Mouse (Mus musculus) heart, embryonic 14.5 days (tissue): Measurements from ENCODE around the gene Gstp3. TPM values are rescaled to one million over a fixed set of nuclear protein-coding genes. Genes with fewer than 3 reads are reported as not detected.

Experiments used
- ATAC-seq: fragments of 200-750 bp; cut with Nextera tagmentation; 2 replicates; pipeline ENCODE4 v1.8.0; 2017; ENCODE audit warnings: low read depth, moderate TSS enrichment; ENCODE audit not compliant: insufficient number of reproducible peaks, insufficient read depth, low FRiP score
- H3K27ac ChIP-seq, 2 experiments: fragments of 200-500 bp in 1 of 2; fragments of 300-500 bp in 1 of 2; sonication (generic) in 1 of 2; replicated peaks in 1 of 2; 2 replicates each; pipeline ENCODE4 v1.5.1; 2012 to 2014; ENCODE audit warnings: low read depth in 2 of 2, low read length in 2 of 2, control low read depth in 1 of 2, mild to moderate bottlenecking in 1 of 2, mixed read lengths in 1 of 2; ENCODE audit not compliant: control insufficient read depth in 1 of 2, insufficient read depth in 1 of 2
- H3K27me3 ChIP-seq: fragments of 300-500 bp; sonication (generic); 2 replicates; pipeline ENCODE4 v1.6.1; 2014; ENCODE audit warnings: mild to moderate bottlenecking, low read length, control low read depth; ENCODE audit not compliant: control insufficient read depth, insufficient read depth
- H3K36me3 ChIP-seq: fragments of 300-500 bp; sonication (generic); 2 replicates; pipeline ENCODE4 v1.6.1; 2014; ENCODE audit warnings: mild to moderate bottlenecking, control low read depth, low read length, mixed read lengths; ENCODE audit not compliant: control insufficient read depth, insufficient read depth
- H3K4me1 ChIP-seq, 2 experiments: fragments of 200-500 bp in 1 of 2; fragments of 300-500 bp in 1 of 2; sonication (generic) in 1 of 2; 2 replicates each; pipeline ENCODE4 v1.6.1; 2012 to 2014; ENCODE audit warnings: low read length in 2 of 2, control low read depth in 1 of 2, mixed read lengths in 1 of 2; ENCODE audit not compliant: control insufficient read depth in 2 of 2, insufficient read depth in 2 of 2
- H3K4me2 ChIP-seq: fragments of 300-500 bp; sonication (generic); 2 replicates; pipeline ENCODE4 v1.6.1; 2014; ENCODE audit warnings: mild to moderate bottlenecking, low read length
- H3K4me3 ChIP-seq, 2 experiments: fragments of 200-500 bp in 1 of 2; fragments of 300-500 bp in 1 of 2; sonication (generic) in 1 of 2; 2 replicates each; pipeline ENCODE4 v1.5.1; 2012 to 2014; ENCODE audit warnings: low read length in 2 of 2, mild to moderate bottlenecking in 2 of 2, control low read depth in 1 of 2, low read depth in 1 of 2, moderate library complexity in 1 of 2; ENCODE audit not compliant: control insufficient read depth in 1 of 2, insufficient read depth in 1 of 2
- H3K9ac ChIP-seq: fragments of 300-500 bp; sonication (generic); 2 replicates; pipeline ENCODE4 v1.6.1; 2014; ENCODE audit warnings: mild to moderate bottlenecking, low read length
- H3K9me3 ChIP-seq: fragments of 300-500 bp; sonication (generic); 2 replicates; pipeline ENCODE4 v1.6.1; 2016; ENCODE audit warnings: low read length, control low read depth; ENCODE audit not compliant: control insufficient read depth
- WGBS: fragments of 180-500 bp; shearing (Covaris S2); extraction: QIAGEN DNeasy Blood & Tissue Kit; methylation state at CpG from one replicate; pipeline ENCODE4 v1.1.7; 2014; 5-methylcytosine and 5-hydroxymethylcytosine counted together
- polyA plus RNA-seq: library from polyadenylated mRNA; unstranded; fragments of >200 nt; fragmentation: Nextera tagmentation; extraction: Ambion mirVana; gene quantifications from 2 replicates; pipeline ENCODE4 v1.2.1, GENCODE M21; 2014

Gene Gstp3
- polyA plus RNA-seq, 1 experiment from 2014 or later: not detected

DNA sequence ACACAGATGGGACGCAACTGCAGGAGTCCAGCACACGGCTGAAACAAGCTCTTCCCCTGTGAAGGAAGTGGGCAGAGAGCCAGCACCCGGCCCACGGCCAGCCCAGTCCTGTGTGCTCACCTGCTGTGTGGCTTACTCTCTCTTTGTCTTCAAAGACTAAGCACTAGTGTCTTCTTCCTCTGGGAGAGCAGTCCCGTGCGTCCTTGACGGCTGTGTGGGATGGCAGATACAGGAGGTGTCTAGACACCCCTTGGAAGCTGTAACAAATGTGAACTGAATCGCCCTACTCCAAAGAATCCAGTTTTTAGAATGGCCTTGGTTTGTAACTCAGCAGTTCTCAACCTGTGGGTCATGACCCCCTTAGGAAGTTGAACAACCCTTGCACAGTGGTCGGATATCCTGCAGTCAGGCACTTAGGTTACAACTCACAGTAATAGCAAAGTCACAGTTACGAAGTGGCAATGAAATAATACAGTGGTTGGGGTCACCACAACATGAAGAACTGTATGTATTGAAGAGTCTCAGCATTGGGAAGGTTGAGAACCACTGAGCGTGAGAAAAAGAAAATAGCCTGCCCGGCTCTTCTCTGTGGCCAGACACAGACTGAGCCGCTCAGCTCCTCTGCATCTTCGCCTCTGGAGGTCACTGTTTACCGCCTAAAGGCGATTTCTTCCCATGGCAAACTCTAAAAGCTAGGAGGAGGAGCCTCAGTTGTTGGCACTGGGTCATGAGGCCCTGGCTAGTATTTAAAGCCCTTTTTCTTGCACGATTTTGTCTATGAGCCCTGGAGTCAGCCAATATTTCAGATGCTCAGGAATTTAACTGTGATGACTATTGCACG is 40.4 kb downstream of the Gstp3 start:
- Histone ChIP-seq H3K36me3 (no peaks in the 10 kb centered on the region), H3K9ac (no peak overlapping the region), H3K4me1 (peaks cover 2 to 4% of the 10 kb centered on the region in 2 experiments; a peak in 1 of 4 replicates), H3K9me3 (no peaks in the 10 kb centered on the region), H3K27ac (no peak overlapping the region), H3K4me3 (no peak overlapping the region), H3K27me3 (no peaks in the 10 kb centered on the region), H3K4me2 (no peak overlapping the region)
- peak; percentile 60 for ATAC-seq
- 34% methylated on average over 18 of the region's 18 CpGs for WGBS

DNA sequence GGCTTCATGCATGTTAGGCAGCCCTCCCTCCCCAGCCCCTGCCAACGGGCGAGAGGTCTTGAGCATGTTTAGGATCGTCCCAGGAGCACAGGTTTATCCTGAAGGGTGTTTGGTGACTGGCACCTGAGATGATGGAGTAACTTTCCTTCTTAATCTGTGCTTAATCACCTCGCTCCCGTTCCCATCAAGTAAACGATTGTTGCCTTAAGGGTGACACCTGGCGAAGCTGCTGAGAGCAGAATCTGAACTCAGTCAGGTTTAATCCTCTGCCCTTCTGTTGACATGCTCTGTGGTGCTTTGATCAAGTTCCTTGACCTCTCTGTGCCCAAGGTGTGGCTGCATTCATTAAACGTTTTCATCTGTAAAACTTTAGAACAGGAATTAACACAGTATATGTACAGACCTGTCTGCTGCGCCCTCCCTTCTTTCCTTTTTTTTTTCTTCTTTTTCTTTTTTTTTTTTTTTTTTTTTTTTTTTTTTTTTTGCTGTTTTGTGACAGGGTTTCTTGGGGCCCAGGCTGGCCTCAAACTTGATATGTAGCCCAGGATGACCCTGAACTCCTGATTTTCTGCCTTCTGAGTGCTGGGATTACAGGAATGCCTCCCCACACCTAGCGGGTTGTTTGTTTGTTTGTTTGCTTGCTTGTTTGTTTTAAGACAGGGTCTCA is 41.3 kb downstream of the Gstp3 start:
- WGBS: 62% methylated on average over 10 of the region's 10 CpGs

DNA sequence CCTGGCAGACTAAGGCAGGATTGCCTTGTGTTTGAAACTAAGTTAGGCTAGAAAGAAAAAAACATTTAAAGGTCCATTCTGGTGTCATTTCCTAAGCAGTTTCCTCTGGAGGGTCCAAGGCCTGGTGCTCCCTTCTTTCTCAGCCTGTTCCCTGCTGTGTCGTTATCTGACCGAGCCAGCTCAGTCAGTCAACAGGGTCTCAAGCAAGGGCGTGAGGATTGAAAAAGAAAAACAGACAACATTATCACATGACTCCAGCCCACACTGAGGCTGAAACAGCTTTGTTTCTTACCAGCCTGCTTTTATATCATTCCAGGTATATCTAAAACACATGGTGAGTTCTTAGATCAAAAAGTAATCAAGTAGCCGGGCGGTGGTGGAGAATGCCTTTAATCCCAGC is 43.7 kb downstream of the Gstp3 start:
- Histone ChIP-seq H3K4me1 (peaks cover 6 to 20% of the 10 kb centered on the region in 2 experiments), H3K27ac (no peak overlapping the region), H3K27me3 (no peaks in the 10 kb centered on the region), H3K9me3 (no peaks in the 10 kb centered on the region), H3K9ac (no peak overlapping the region), H3K4me2 (no peak overlapping the region), H3K36me3 (peaks cover 6% of the 10 kb centered on the region), H3K4me3 (no peak overlapping the region)
- 43% methylated on average over 5 of the region's 5 CpGs for WGBS
- no peak for ATAC-seq

More for the DNA sequence above, 41.3 kb downstream of the Gstp3 start:
- no peak overlapping the region for H3K27ac ChIP-seq
- H3K36me3 ChIP-seq: no peaks in the 10 kb centered on the region
- no peak overlapping the region for H3K9ac ChIP-seq
- no peaks in the 10 kb centered on the region for H3K27me3 ChIP-seq
- H3K4me1 ChIP-seq: peaks cover 2 to 7% of the 10 kb centered on the region in 2 experiments
- H3K4me2 ChIP-seq: no peak overlapping the region
- H3K9me3 ChIP-seq: no peaks in the 10 kb centered on the region
- ATAC-seq: no peak
- no peak overlapping the region for H3K4me3 ChIP-seq

DNA sequence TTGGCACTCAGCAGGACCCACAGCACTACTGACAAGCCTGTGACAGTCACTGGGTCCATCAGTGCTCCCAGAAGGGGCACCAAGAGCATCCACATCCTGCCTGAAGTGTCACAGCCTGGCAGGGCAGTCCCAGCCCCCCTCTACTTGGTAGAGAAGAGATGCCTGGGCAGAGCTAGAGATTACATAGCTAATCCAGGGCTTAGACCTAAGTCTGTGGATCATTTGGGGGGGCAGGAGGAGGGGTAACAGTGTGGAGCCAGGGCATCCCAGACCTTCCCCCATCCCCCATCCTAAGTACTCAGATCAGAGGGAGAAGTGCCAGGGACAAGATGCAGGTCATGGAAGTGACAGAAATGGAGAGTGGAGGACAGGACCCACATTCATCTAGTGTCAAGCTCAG is 44.6 kb downstream of the Gstp3 start:
- Histone ChIP-seq H3K9me3 (no peaks in the 10 kb centered on the region), H3K4me2 (no peak overlapping the region), H3K36me3 (peaks cover 14% of the 10 kb centered on the region), H3K4me1 (peaks cover 6 to 20% of the 10 kb centered on the region in 2 experiments), H3K4me3 (no peak overlapping the region), H3K9ac (peak overlapping the region; percentile 8; the same call in 1 of the 2 replicates), H3K27me3 (no peaks in the 10 kb centered on the region), H3K27ac (no peak overlapping the region)
- no peak for ATAC-seq

DNA sequence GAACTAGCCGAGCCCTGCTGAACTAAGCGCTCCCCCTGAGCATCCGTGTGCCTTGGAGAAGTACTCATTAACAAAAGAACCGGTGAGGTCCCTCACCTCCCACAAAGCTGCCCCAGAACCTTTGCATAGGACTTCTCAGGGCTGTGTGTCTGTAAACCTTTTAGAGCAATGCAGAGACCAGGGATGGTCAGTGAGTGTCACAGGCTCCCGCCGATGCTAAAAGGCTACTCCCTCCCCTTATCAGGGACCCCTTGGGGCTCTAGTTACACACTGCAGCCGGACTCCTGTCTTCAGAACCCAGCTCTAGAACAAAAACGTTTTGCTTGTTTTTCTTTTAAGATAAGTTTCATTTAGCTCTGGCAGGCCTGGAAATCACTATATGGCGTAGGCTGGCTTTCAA is 46.3 kb downstream of the Gstp3 start:
- WGBS: 8% methylated on average over 9 of the region's 9 CpGs
- H3K36me3 ChIP-seq: peaks cover 32% of the 10 kb centered on the region
- peaks cover 4 to 17% of the 10 kb centered on the region in 2 experiments for H3K4me1 ChIP-seq
- H3K9ac ChIP-seq: peak overlapping the region; percentile 60
- peak; percentile 1; the same call in 1 of the 2 replicates for ATAC-seq
- H3K27ac ChIP-seq: 0 out of 4 replicates have a peak overlapping the region, but pooled peaks of 1 of the 2 experiments have one; percentile 25
- no peaks in the 10 kb centered on the region for H3K9me3 ChIP-seq
- peak overlapping the region; percentile 83 for H3K4me2 ChIP-seq
- H3K4me3 ChIP-seq: peak overlapping the region; percentile 25 to 35; a peak in 3 of 4 replicates
- no peaks in the 10 kb centered on the region for H3K27me3 ChIP-seq

DNA sequence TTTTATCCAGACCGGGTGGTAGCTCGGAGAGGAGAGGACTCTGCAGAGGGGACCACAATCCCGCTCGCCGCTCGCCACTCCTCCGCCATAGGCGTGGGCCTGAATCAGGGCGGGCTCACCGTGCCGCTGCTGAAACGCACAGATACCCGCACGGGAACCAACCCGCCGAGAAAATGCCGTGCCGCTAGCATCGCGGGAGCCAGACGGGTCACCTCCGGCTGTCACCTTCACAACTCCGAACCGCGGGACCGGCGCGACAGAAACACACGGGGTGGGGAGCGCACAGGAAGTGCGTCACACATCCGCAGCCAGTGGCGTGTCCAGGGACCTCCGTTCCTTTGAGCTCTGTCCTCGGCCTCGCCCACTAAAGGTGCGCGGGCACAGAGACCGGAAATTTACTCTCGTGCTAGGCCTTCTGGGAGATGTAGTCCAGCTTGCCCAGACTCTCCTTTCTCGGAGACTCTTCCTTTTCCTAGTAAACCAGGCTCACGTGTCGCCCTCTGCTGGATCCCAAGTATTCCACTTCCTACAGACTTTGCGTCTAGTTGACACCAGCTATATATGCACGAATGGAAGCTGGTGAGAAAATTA is 46.8 kb downstream of the Gstp3 start, which contains the start of gene Ndufv1:
Gene Ndufv1, minus strand, starts transcription at position 375 of the 591 bp plus-strand sequence.
- 0% methylated on average over 45 of the region's 45 CpGs for WGBS
- Histone ChIP-seq H3K36me3 (peaks cover 37% of the 10 kb centered on the region), H3K9ac (peak within 1 kb of the TSS; percentile 95), H3K27ac (peak within 1 kb of the TSS; percentile 81 to 83), H3K4me2 (peak within 1 kb of the TSS; percentile 83), H3K4me3 (peak within 1 kb of the TSS; percentile 90 to 97), H3K9me3 (no peaks in the 10 kb centered on the region), H3K27me3 (no peaks in the 10 kb centered on the region), H3K4me1 (peaks cover 4 to 17% of the 10 kb centered on the region in 2 experiments)
- ATAC-seq: peak; percentile 97

DNA sequence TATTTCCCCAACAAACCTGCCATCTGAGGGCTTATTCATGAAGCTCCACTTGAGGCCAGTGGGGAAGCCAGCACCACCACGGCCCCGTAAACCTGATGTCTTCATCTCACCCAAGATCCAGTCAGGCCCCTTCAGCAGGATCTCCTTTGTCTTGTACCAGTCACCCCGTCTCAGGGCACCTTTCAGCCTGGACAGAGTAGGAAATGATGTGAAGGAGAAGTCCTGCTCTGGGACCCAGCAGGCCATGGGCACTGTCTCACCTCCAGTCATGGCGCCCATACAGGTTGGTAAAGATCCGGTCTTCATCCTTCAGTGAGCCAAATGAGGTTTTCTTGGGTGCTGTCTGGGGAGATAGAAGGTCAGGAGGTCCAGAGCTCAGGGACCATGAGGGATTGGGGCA is 48.3 kb downstream of the Gstp3 start:
- Histone ChIP-seq H3K9ac (no peak overlapping the region), H3K4me2 (no peak overlapping the region), H3K27me3 (no peaks in the 10 kb centered on the region), H3K36me3 (peaks cover 51% of the 10 kb centered on the region), H3K4me1 (peaks cover 4 to 17% of the 10 kb centered on the region in 2 experiments), H3K27ac (no peak overlapping the region), H3K9me3 (no peaks in the 10 kb centered on the region), H3K4me3 (no peak overlapping the region)
- no peak for ATAC-seq
- 90% methylated on average over 5 of the region's 5 CpGs for WGBS
